Mouse (Mus musculus) megakaryocyte progenitor cell, adult 5-6 weeks (primary cell): ENCODE data around the gene Ngf. TPM values are rescaled to one million over a fixed set of nuclear protein-coding genes. Genes with fewer than 3 reads are reported as not detected.

Experiments used
- ATAC-seq: replicated peaks from 2 replicates; pipeline ENCODE4 v1.8.0; 2016; ENCODE audit warnings: mild to moderate bottlenecking, moderate TSS enrichment, inconsistent platforms; ENCODE audit not compliant: poor library complexity
- total RNA-seq, 2 experiments: library from RNA; stranded (forward) in 1 of 2; stranded (reverse) in 1 of 2; fragments of 157-497, 149-512 nt in 1 of 2; fragments of 200-1000 nt in 1 of 2; gene quantifications; 2 replicates each; pipeline versions ENCODE4 v1.2.3 to v1.2.4; 2015 to 2017

The Ngf gene
- total RNA-seq, 2 experiments from 2014 or later = not detected

GRCm38 (mm10) chr3:102506061-102506460 lies 36.3 kb downstream of the Ngf start:
- ATAC-seq = no peak

- no peak for ATAC-seq
Measured at GRCm38 (mm10) chr3:102507666-102508260, 38.0 kb downstream of the Ngf start.

DNA sequence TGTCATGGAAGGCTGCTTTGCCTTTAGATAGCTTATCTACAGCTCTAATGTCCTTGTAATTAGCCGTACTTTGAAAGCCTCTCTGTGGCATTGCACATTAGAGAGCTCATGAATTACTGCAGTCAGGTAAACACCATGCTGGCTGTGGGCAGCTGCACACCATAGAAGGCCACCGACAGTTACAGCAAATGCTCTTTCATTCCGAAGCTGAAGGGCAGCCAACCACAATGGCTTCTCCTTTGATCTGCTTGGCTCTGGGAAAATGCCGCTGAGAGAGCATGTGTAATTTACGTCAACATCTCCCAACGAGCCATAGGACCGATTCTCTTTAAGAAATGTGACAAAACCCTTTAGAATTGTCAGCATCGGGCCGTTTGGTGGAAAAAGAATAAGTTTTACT lies 38.7 kb downstream of the Ngf start:
- ATAC-seq = no peak

- no peak for ATAC-seq
Measured at GRCm38 (mm10) chr3:102509601-102510000, 39.9 kb downstream of the Ngf start.

DNA sequence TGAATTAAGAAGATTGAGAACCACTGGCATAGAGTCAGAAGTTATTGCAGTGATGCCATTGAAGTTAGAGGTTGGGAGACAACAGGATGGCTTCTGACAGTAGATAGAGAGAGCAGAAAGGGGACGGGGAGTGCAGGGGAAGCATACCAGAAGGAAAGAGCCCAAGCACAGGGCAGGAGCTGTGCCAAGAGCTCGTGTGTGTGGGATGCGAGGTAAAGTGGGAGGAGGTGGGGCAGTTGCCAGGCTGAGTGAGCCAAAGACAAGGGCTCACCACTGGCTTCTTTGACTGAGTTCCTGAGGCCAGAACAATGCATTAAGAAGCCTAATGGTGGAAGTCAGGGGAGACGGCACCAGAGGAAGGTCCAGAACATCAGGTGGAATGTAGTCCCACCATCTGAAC lies 47.2 kb downstream of the Ngf start:
- no peak for ATAC-seq

- ATAC-seq = no peak
Measured at GRCm38 (mm10) chr3:102521061-102521460, 51.3 kb downstream of the Ngf start.

GRCm38 (mm10) chr3:102523711-102524110 lies 54.0 kb downstream of the Ngf start:
- no peak for ATAC-seq

DNA sequence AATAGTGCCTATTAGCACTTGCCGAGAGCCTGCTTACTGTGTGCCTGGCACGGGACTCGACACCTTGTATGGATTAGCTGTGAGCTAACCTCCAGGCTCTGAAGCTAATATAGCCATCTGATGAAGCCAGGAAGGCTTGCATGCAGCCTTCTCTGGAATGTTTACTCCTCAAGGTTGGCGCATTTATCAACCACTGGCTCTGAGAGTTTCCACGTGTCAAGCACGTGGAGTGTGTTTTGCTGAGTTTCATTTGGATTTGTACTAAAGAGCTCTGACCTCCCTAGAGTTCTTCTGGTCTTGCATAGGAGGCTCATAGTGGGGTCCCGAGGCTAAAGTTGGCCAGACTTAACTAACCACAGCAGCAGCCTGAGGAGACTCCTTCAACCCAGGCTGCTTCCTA lies 55.2 kb downstream of the Ngf start:
- ATAC-seq = no peak

DNA sequence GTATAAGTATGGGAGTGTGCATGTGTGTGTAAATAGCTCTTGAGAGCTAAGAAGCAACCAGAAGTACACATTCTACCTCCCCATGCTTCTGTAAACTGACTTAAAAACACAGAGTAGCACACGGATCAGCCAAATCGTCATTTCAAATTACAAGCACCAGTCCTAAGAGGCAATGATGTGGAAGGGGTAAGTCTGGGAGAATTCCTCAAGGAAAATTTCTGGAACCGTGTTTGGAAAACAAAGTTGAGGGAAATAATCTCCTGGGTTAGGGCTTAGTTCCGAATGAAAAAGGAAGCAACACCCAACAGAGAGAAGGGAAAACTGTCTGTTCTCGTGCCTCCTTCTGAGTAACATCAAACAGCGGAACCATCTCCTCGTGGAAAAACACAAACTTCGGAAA lies 56.1 kb downstream of the Ngf start:
- no peak for ATAC-seq

GRCm38 (mm10) chr3:102526481-102526880 lies 56.8 kb downstream of the Ngf start:
- ATAC-seq = no peak

DNA sequence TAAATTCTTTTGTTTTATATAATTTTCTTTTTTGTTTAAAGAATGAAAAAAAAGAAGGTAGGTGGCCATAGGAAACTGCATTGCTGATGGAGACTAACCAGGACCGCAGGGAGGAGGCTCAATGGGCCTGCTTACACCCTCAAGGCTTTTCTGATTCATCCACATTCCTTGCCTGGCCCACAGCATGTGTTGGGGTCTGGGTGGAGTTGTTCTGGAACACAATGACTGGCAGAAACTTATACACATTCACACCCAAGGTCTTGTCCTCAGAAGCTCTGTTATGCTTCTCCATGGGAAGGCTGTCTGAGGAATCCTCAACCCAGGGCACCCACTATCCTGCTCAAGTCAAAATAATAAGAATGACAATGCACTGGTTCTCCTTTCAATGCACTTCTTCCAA lies 65.0 kb downstream of the Ngf start:
- no peak for ATAC-seq

- no peak for ATAC-seq
Measured at GRCm38 (mm10) chr3:102543646-102544045, 73.9 kb downstream of the Ngf start.

GRCm38 (mm10) chr3:102547536-102547935 lies 77.8 kb downstream of the Ngf start:
- ATAC-seq = no peak

GRCm38 (mm10) chr3:102553935-102554670 lies 84.4 kb downstream of the Ngf start:
- ATAC-seq = no peak

DNA sequence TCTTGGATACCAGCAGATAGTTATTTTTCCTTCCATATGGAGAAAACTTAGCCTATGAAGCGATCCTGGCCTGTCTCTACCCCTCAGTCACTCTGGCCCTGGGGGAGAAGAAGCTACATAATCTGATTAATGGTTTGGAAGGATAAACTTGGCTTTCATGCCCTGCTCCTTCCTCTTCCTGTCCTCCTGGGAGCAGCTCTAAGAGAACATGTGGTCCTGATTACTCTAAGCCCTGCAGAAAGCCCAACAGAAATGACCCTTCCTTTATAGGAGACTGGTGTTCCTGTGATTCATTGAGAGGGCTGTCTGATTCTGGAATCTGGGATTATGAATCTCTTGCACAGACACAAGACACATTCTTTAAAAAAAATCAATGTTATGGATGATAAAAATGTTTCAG lies 86.4 kb downstream of the Ngf start:
- ATAC-seq = no peak

GRCm38 (mm10) chr3:102556645-102557044 lies 86.9 kb downstream of the Ngf start:
- ATAC-seq = no peak
